Mouse (Mus musculus) neural tube, embryonic 12.5 days (tissue): ENCODE measurements around the gene Sirt5. TPM values are rescaled to one million over a fixed set of nuclear protein-coding genes. Genes with fewer than 3 reads are reported as not detected.

ENCODE experiments used
- ATAC-seq: fragments of 200-750 bp; cut with Nextera tagmentation; 2 replicates; pipeline ENCODE4 v1.8.0; 2017; ENCODE audit warnings: low read depth, mild to moderate bottlenecking, moderate TSS enrichment, moderate library complexity; ENCODE audit not compliant: low FRiP score
- H3K27ac ChIP-seq: fragments of 300-500 bp; sonication (generic); 2 replicates; pipeline ENCODE4 v1.5.1; 2016
- H3K27me3 ChIP-seq: fragments of 300-500 bp; sonication (generic); replicated peaks from 2 replicates; pipeline ENCODE4 v1.6.1; 2016; ENCODE audit warnings: mild to moderate bottlenecking
- H3K36me3 ChIP-seq: fragments of 300-500 bp; sonication (generic); 2 replicates; pipeline ENCODE4 v1.6.1; 2016; ENCODE audit warnings: mild to moderate bottlenecking
- H3K4me1 ChIP-seq: fragments of 300-500 bp; sonication (generic); 2 replicates; pipeline ENCODE4 v1.6.1; 2016
- H3K4me2 ChIP-seq: fragments of 300-500 bp; sonication (generic); replicated peaks from 2 replicates; pipeline ENCODE4 v1.6.1; 2016; ENCODE audit warnings: mild to moderate bottlenecking
- H3K4me3 ChIP-seq: fragments of 300-500 bp; sonication (generic); 2 replicates; pipeline ENCODE4 v1.5.1; 2016
- H3K9ac ChIP-seq: fragments of 300-500 bp; sonication (generic); 2 replicates; pipeline ENCODE4 v1.6.1; 2016; ENCODE audit warnings: mild to moderate bottlenecking
- H3K9me3 ChIP-seq: fragments of 300-500 bp; sonication (generic); 2 replicates; pipeline ENCODE4 v1.6.1; 2016; ENCODE audit warnings: mild to moderate bottlenecking
- WGBS: fragments of 180-500 bp; shearing (Covaris S2); methylation state at CpG from one replicate; pipeline ENCODE4 v1.1.7; 2016; 5-methylcytosine and 5-hydroxymethylcytosine counted together
- polyA plus RNA-seq: library from polyadenylated mRNA; unstranded; fragments of >200 nt; fragmentation: Nextera tagmentation; extraction: Ambion mirVana; gene quantifications from 2 replicates; pipeline ENCODE4 v1.2.1, GENCODE M21; 2016

Gene Sirt5
- polyA plus RNA-seq = 31.4 and 31.8 TPM in 2 replicates

GRCm38 (mm10) chr13:43364985-43365824 lies at the start of gene Sirt5:
TSS of gene Sirt5 (plus strand) at chr13:43365496.
- peak within 1 kb of the TSS; percentile 75 for H3K9ac ChIP-seq
- no peaks in the 10 kb centered on the region for H3K9me3 ChIP-seq
- peak within 1 kb of the TSS; percentile 79 for H3K4me2 ChIP-seq
- peak within 1 kb of the TSS; percentile 52 for H3K4me3 ChIP-seq
- ATAC-seq = peak; percentile 95
- no peak within 1 kb of the TSS for H3K27ac ChIP-seq
- 15% methylated on average over 42 of the region's 42 CpGs for WGBS
- no peaks in the 10 kb centered on the region for H3K27me3 ChIP-seq
- peaks cover 4% of the 10 kb centered on the region for H3K4me1 ChIP-seq
- H3K36me3 ChIP-seq = no peaks in the 10 kb centered on the region

DNA sequence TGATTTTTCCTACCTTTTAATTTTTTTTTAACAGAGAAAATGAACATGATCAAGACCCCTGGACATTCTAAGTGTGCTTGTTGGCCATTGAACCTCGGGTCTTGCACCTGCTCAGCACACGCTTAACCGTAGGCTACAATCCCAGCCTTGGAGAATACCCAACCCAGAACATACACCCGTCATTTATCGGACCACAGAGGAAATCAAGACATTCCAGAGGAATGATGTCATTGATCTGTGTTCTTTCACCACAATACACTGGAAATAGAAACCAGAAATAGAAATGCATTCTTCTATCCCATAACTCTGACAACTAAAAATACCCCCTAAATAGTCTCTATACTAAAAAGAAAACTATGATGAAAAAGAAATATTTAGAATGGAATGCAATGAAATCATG lies 47.9 kb upstream of the Sirt5 start:
- 85% methylated on average over 5 of the region's 5 CpGs for WGBS
- no peak overlapping the region for H3K27ac ChIP-seq
- H3K36me3 ChIP-seq = no peaks in the 10 kb centered on the region
- no peaks in the 10 kb centered on the region for H3K27me3 ChIP-seq
- H3K9me3 ChIP-seq = no peaks in the 10 kb centered on the region
- no peak overlapping the region for H3K4me2 ChIP-seq
- H3K9ac ChIP-seq = no peak overlapping the region
- H3K4me3 ChIP-seq = no peak overlapping the region
- no peak for ATAC-seq
- H3K4me1 ChIP-seq = no peaks in the 10 kb centered on the region

DNA sequence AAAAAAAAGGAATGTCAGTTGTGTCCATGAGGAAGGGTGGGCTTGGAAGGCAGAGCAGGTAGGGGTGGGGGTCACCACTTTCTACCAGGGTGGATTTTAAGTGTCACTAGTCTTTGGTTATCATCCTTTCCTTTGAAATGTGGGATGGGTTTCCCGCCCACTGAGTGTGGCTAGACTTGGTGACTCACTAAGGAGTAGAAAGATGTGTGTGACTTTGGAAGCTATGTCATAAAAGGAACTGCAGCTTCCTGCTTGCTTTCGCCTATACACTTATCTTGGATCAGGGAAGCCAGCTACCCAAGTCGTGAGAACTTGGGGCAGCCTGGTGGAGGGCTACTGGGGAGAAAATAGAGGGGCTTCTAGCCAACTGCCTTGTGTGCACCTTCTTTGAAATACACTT lies 45.9 kb upstream of the Sirt5 start:
- Histone ChIP-seq H3K36me3 (no peaks in the 10 kb centered on the region), H3K9ac (no peak overlapping the region), H3K4me3 (no peak overlapping the region), H3K27me3 (no peaks in the 10 kb centered on the region; the same call in 1 of the 2 replicates), H3K27ac (no peak overlapping the region), H3K4me1 (no peaks in the 10 kb centered on the region), H3K9me3 (no peaks in the 10 kb centered on the region), H3K4me2 (no peak overlapping the region)
- no peak for ATAC-seq
- 82% methylated on average over 3 of the region's 3 CpGs for WGBS

GRCm38 (mm10) chr13:43321492-43321891 lies 43.8 kb upstream of the Sirt5 start:
- Histone ChIP-seq H3K4me3 (no peak overlapping the region), H3K36me3 (no peaks in the 10 kb centered on the region), H3K4me2 (no peak overlapping the region), H3K4me1 (no peaks in the 10 kb centered on the region), H3K9me3 (no peaks in the 10 kb centered on the region), H3K27me3 (no peaks in the 10 kb centered on the region; the same call in 1 of the 2 replicates), H3K27ac (no peak overlapping the region), H3K9ac (no peak overlapping the region)
- WGBS = 73% methylated on average over 2 of the region's 2 CpGs
- no peak for ATAC-seq

DNA sequence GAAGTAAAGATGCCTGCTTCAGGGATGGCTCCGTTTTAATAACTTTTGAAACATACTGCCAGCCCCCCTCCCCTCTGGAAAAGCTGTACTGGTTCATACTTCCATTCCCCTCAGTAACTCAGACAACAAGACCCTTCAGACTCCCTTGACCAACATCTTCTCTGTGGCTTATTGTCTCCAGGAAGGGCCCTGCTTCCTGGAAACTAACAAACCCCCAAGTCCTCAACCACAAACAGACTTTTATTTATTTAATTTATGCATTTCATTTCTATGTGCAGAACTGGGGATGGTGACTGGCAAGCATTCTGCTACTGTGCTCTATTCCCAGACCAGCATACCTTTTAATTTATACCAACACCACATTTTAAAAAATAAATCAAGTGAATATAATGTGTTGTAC lies 39.9 kb upstream of the Sirt5 start:
- no peak for ATAC-seq
- WGBS = 70% methylated on average over 1 of the region's 1 CpGs

GRCm38 (mm10) chr13:43331721-43332444 lies 33.4 kb upstream of the Sirt5 start:
- no peaks in the 10 kb centered on the region for H3K36me3 ChIP-seq
- no peaks in the 10 kb centered on the region for H3K4me1 ChIP-seq
- H3K9ac ChIP-seq = no peak overlapping the region
- no peak overlapping the region for H3K4me3 ChIP-seq
- H3K27me3 ChIP-seq = no peaks in the 10 kb centered on the region
- ATAC-seq = no peak
- no peak overlapping the region for H3K27ac ChIP-seq
- 74% methylated on average over 11 of the region's 11 CpGs for WGBS
- H3K9me3 ChIP-seq = no peaks in the 10 kb centered on the region
- H3K4me2 ChIP-seq = no peak overlapping the region

More for the DNA sequence above, 39.9 kb upstream of the Sirt5 start:
- Histone ChIP-seq H3K9ac (no peak overlapping the region), H3K4me2 (no peak overlapping the region), H3K27ac (no peak overlapping the region), H3K4me3 (no peak overlapping the region), H3K4me1 (no peaks in the 10 kb centered on the region), H3K36me3 (no peaks in the 10 kb centered on the region), H3K27me3 (no peaks in the 10 kb centered on the region; the same call in 1 of the 2 replicates), H3K9me3 (no peaks in the 10 kb centered on the region)

GRCm38 (mm10) chr13:43332591-43332990 lies 32.7 kb upstream of the Sirt5 start:
- Histone ChIP-seq H3K27ac (no peak overlapping the region), H3K9me3 (no peaks in the 10 kb centered on the region), H3K4me2 (no peak overlapping the region), H3K9ac (no peak overlapping the region), H3K36me3 (no peaks in the 10 kb centered on the region), H3K4me1 (no peaks in the 10 kb centered on the region), H3K4me3 (no peak overlapping the region), H3K27me3 (no peaks in the 10 kb centered on the region)
- 50% methylated on average over 7 of the region's 7 CpGs for WGBS
- no peak for ATAC-seq

- 87% methylated on average over 12 of the region's 12 CpGs for WGBS
- Histone ChIP-seq H3K4me2 (no peak overlapping the region), H3K4me1 (no peaks in the 10 kb centered on the region), H3K27me3 (no peaks in the 10 kb centered on the region), H3K27ac (no peak overlapping the region), H3K36me3 (no peaks in the 10 kb centered on the region), H3K4me3 (no peak overlapping the region), H3K9ac (no peak overlapping the region), H3K9me3 (no peaks in the 10 kb centered on the region)
- ATAC-seq = no peak
Observed at GRCm38 (mm10) chr13:43336425-43337221, 28.7 kb upstream of the Sirt5 start.

- no peak overlapping the region for H3K4me3 ChIP-seq
- H3K9me3 ChIP-seq = no peaks in the 10 kb centered on the region
- no peak for ATAC-seq
- no peak overlapping the region for H3K27ac ChIP-seq
- no peak overlapping the region for H3K9ac ChIP-seq
- no peaks in the 10 kb centered on the region for H3K4me1 ChIP-seq
- H3K36me3 ChIP-seq = no peaks in the 10 kb centered on the region
- no peaks in the 10 kb centered on the region for H3K27me3 ChIP-seq
- no peak overlapping the region for H3K4me2 ChIP-seq
- 94% methylated on average over 8 of the region's 8 CpGs for WGBS
Observed at GRCm38 (mm10) chr13:43338001-43338400, 27.3 kb upstream of the Sirt5 start.

DNA sequence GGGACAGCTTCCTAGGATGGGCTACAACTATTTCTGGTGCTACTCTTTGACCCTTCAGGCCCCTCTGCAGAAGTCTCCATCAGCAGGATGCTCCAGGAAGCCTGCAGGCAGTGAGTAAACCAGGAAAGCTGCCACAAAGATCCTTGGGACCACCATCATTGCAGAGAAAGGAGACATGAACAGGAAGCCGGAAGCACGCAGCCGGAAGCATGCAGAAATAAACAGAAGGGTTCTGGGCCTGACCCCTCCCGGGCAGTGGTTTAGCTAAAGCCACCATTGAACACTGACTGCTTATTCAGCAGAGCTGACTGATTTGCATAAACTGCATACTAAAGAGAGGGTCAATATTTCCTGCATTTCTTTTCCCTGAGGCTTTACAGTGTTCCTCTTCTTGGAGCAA lies 26.7 kb upstream of the Sirt5 start:
- no peaks in the 10 kb centered on the region for H3K27me3 ChIP-seq
- H3K4me3 ChIP-seq = no peak overlapping the region
- no peak overlapping the region for H3K27ac ChIP-seq
- 70% methylated on average over 4 of the region's 4 CpGs for WGBS
- H3K4me2 ChIP-seq = no peak overlapping the region
- ATAC-seq = no peak
- H3K36me3 ChIP-seq = no peaks in the 10 kb centered on the region
- no peaks in the 10 kb centered on the region for H3K4me1 ChIP-seq
- no peak overlapping the region for H3K9ac ChIP-seq
- H3K9me3 ChIP-seq = no peaks in the 10 kb centered on the region

DNA sequence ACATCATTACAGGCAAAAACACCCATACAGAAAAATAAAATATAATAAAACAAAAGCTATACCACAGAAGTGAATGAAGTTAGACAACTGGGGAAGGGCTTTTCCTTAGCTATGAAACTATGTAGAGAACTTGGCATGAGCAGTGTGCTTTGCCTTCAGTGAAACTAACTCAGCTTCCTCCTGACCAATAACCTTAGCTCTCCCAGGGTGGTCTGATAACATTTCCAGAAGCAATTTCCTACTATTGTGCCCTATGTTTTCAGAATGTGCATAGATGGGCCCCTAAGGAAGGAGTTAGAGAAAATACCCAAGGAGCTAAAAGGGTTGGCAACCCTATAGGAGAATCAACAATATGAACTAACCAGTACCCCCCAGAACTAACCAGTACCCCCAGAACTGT lies 18.5 kb upstream of the Sirt5 start:
- 0 out of 2 replicates have a peak, but pooled peaks cover 4% of the 10 kb centered on the region for H3K4me1 ChIP-seq
- no peak overlapping the region for H3K4me2 ChIP-seq
- no peaks in the 10 kb centered on the region for H3K27me3 ChIP-seq
- no peaks in the 10 kb centered on the region for H3K9me3 ChIP-seq
- no peak overlapping the region for H3K9ac ChIP-seq
- ATAC-seq = no peak
- no peak overlapping the region for H3K4me3 ChIP-seq
- no peak overlapping the region for H3K27ac ChIP-seq
- no peaks in the 10 kb centered on the region for H3K36me3 ChIP-seq

DNA sequence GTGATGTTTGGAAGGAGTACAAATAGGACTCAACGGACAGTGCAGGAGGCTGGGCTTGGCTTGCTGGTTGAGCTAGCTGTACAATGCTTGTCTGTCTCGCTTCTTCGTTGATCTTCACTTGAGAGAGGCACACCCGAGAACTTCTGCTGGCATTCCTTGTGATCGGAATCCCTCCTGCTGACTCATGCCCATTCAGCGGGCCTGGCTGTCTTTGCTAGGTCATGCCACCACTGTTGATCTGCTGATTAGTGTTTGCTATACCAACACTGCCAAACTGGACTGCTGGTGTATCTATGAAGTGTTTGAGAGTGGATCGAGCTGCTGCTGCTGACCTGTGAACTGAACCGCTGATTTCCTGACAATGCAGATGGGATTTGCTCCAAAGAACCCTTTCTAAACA lies 15.9 kb upstream of the Sirt5 start:
- Histone ChIP-seq H3K27me3 (no peaks in the 10 kb centered on the region), H3K9me3 (no peaks in the 10 kb centered on the region), H3K4me3 (no peak overlapping the region), H3K4me1 (0 out of 2 replicates have a peak, but pooled peaks cover 4% of the 10 kb centered on the region), H3K4me2 (no peak overlapping the region), H3K36me3 (no peaks in the 10 kb centered on the region), H3K9ac (no peak overlapping the region), H3K27ac (no peak overlapping the region)
- WGBS = 87% methylated on average over 8 of the region's 8 CpGs
- ATAC-seq = no peak
